Mouse (Mus musculus): ENCODE measurements around the gene Nadk2. TPM values are rescaled to one million over a fixed set of nuclear protein-coding genes. Genes with fewer than 3 reads are reported as not detected.

Nadk2 gene
- 37.3 and 38.8 TPM in 2 replicates for polyA plus RNA-seq (2015; fragmentation: Nextera tagmentation; extraction: Ambion mirVana)

DNA sequence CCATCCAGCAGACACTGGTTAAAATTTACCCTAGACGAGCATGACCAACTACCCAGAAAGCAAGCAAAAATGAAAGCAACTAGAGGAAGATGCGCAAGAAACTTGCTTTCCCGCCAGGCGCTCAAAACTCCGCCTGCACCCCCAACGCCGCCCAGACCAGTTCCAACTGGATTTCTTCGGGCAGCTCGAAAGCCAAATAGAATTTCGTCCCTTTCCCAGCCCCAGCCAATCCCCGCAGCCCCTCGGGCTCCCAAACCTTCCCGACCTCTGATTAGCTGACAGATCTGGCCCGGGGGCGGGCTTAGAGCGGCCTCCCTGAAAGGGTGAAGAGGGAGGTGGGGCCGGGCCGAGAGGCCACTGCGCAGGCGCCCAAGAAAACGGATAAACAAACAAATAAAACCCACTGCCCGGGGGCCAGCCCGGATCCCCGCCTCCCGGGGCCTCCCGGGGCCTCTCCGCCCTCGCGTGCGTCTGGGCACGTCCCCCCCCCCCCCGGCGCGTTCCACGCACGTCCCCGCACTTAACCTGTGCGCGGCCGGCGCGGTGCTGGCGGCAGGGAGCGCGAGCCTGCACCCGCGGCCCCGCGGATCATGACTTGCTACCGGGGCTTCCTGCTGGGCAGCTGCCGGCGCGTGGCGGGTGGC, at the start of gene Nadk2:
TSS of gene Nadk2 (plus strand) at position 349 of the 644 bp plus-strand sequence.
- peak within 1 kb of the TSS; percentile 95 for H3K4me3 ChIP-seq (ENCODE audit: low read depth, low read length)
- peak within 1 kb of the TSS; percentile 95 for H3K27ac ChIP-seq (ENCODE audit: low read depth, low read length)
- peak within 1 kb of the TSS; percentile 85 for H3K4me2 ChIP-seq (replicated peaks; ENCODE audit: low read depth)
- H3K4me1 ChIP-seq (replicated peaks; ENCODE audit: control insufficient read depth, insufficient read depth, low read length) = peaks cover 6% of the 10 kb centered on the region
- peak within 1 kb of the TSS; percentile 92 for H3K9ac ChIP-seq (ENCODE audit: low read depth, low read length)
- TF ChIP-seq CTCF (IDR thresholded peaks at IDR 0.05; ENCODE audit: low read depth) = no peak
- WGBS = under 1% methylated on average over 53 of the region's 54 CpGs
- peak; percentile 96 for ATAC-seq
- H3K9me3 ChIP-seq (ENCODE audit: control insufficient read depth) = no peaks in the 10 kb centered on the region
- H3K27me3 ChIP-seq (replicated peaks; ENCODE audit: control insufficient read depth, insufficient read depth, low read length) = no peaks in the 10 kb centered on the region
- no peaks in the 10 kb centered on the region for H3K36me3 ChIP-seq (ENCODE audit: control insufficient read depth, insufficient read depth)

DNA sequence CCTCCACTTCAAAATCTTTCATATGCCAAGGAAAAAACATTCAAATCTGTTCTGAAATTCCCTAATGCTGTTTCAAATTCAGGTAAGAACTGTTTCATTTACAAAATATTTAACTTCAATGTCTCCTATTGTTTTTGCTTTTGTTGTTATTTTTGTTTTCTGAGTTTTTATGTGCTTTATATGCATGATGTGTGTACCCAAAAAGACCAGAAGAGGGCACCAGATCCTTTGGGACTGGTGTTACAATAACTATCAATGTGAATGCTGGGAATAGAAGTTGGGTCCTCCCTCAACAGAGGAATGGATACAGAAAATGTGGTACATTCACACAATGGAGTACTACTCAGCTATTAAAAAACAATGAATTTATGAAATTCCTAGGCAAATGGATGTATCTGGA, 15.4 kb upstream of the Nadk2 start:
- Histone ChIP-seq H3K9me3 (ENCODE audit: control insufficient read depth) (no peaks in the 10 kb centered on the region), H3K4me3 (ENCODE audit: low read depth, low read length) (no peak overlapping the region), H3K27me3 (replicated peaks; ENCODE audit: control insufficient read depth, insufficient read depth, low read length) (no peaks in the 10 kb centered on the region), H3K36me3 (ENCODE audit: control insufficient read depth, insufficient read depth) (no peaks in the 10 kb centered on the region), H3K27ac (ENCODE audit: low read depth, low read length) (no peak overlapping the region), H3K9ac (ENCODE audit: low read depth, low read length) (no peak overlapping the region), H3K4me2 (replicated peaks; ENCODE audit: low read depth) (no peak overlapping the region), H3K4me1 (replicated peaks; ENCODE audit: control insufficient read depth, insufficient read depth, low read length) (no peaks in the 10 kb centered on the region)
- TF ChIP-seq CTCF (IDR thresholded peaks at IDR 0.05; ENCODE audit: low read depth) = peak; percentile 49
- no peak for ATAC-seq

DNA sequence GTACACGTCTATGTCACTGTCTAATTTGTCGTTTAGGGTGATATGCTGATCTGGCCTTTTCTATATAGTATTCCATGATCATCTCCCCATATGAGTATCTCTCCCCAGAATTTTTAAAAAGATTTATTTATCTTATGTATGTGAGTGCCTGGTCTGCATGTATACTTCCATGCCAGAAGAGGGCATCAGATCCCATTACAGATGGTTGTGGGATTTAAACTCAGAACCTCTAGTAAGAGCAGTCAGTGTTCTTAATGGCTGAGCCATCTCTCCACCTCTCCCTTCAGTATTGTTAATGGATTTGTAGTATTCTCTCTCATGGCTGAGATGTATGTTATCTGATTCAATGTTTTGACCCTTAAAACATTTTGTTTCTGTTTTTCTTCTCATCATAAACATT, 11.2 kb upstream of the Nadk2 start:
- H3K4me2 ChIP-seq (replicated peaks; ENCODE audit: low read depth) = no peak overlapping the region
- H3K9ac ChIP-seq (ENCODE audit: low read depth, low read length) = no peak overlapping the region
- H3K36me3 ChIP-seq (ENCODE audit: control insufficient read depth, insufficient read depth) = no peaks in the 10 kb centered on the region
- 87% methylated on average over 2 of the region's 2 CpGs for WGBS
- H3K4me3 ChIP-seq (ENCODE audit: low read depth, low read length) = no peak overlapping the region
- no peak for ATAC-seq
- H3K9me3 ChIP-seq (ENCODE audit: control insufficient read depth) = no peaks in the 10 kb centered on the region
- TF ChIP-seq CTCF (IDR thresholded peaks at IDR 0.05; ENCODE audit: low read depth) = peak; percentile 46
- no peaks in the 10 kb centered on the region for H3K27me3 ChIP-seq (replicated peaks; ENCODE audit: control insufficient read depth, insufficient read depth, low read length)
- no peaks in the 10 kb centered on the region for H3K4me1 ChIP-seq (replicated peaks; ENCODE audit: control insufficient read depth, insufficient read depth, low read length)
- no peak overlapping the region for H3K27ac ChIP-seq (ENCODE audit: low read depth, low read length)

DNA sequence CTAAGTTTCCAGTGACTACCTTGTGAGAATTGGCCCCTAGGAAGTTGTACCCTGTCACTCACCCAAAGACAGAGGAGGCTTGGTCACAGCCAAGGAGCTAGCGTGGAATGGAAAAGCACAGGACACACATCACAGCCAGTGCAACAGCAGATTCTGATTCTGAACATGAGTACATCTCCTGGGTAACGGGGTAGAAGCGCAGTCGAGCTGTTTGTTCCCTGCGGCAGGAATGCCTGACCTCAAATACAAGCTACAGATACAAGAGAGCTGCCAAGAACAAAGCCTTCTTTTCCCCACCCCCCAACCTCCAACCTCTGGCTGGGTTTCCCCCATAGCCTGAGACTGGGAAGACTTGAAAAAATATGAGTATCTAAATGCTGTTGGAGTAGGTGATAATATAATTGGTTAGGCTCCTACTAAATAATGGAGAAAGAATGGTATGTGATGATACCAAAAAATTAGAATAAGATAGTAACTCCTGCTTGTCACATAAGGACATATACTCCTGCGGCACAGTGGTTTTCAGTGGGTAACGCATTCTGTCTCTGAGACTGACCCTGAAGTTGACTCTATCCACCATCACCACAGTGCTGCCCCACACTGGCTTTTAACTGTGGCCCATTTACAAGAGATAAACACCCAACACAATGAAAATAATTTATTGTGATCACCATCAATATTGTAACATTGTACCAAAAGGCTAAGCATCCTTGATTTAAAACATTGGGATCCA, 9.7 kb upstream of the Nadk2 start:
- 73% methylated on average over 7 of the region's 7 CpGs for WGBS
- no peak overlapping the region for H3K9ac ChIP-seq (ENCODE audit: low read depth, low read length)

DNA sequence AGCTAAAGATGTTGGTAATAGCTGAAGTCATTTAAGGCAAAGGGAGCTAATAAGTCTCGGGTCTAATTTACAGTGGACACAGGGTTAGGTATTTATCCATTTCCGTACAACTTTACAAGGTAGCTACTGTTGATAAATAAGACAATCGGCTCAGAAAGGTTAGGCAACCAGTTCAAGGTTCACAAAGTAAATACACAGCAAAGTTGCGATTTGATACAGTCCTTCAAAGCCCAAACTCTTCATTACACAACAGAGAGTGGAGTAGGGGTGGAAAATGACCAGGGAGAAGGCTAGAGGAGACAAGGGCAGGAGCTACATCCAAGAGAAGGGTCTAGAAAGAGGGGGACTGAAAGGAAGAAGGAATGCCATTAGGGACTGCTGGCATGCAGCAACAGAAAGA, 2.2 kb upstream of the Nadk2 start:
- H3K4me1 ChIP-seq (replicated peaks; ENCODE audit: control insufficient read depth, insufficient read depth, low read length) = no peaks in the 10 kb centered on the region; the same call in 1 of the 2 replicates
- H3K4me3 ChIP-seq (ENCODE audit: low read depth, low read length) = no peak overlapping the region
- no peak for TF ChIP-seq CTCF (IDR thresholded peaks at IDR 0.05; ENCODE audit: low read depth)
- H3K27me3 ChIP-seq (replicated peaks; ENCODE audit: control insufficient read depth, insufficient read depth, low read length) = no peaks in the 10 kb centered on the region
- 40% methylated on average over 4 of the region's 4 CpGs for WGBS
- ATAC-seq = no peak
- no peak overlapping the region for H3K4me2 ChIP-seq (replicated peaks; ENCODE audit: low read depth)
- H3K27ac ChIP-seq (ENCODE audit: low read depth, low read length) = no peak overlapping the region
- H3K36me3 ChIP-seq (ENCODE audit: control insufficient read depth, insufficient read depth) = no peaks in the 10 kb centered on the region
- no peaks in the 10 kb centered on the region for H3K9me3 ChIP-seq (ENCODE audit: control insufficient read depth)
- no peak overlapping the region for H3K9ac ChIP-seq (ENCODE audit: low read depth, low read length)

More for the DNA sequence above, 9.7 kb upstream of the Nadk2 start:
- TF ChIP-seq CTCF (IDR thresholded peaks at IDR 0.05; ENCODE audit: low read depth) = no peak
- H3K4me3 ChIP-seq (ENCODE audit: low read depth, low read length) = no peak overlapping the region
- no peak for ATAC-seq
- H3K4me2 ChIP-seq (replicated peaks; ENCODE audit: low read depth) = no peak overlapping the region
- no peaks in the 10 kb centered on the region for H3K27me3 ChIP-seq (replicated peaks; ENCODE audit: control insufficient read depth, insufficient read depth, low read length)
- no peaks in the 10 kb centered on the region for H3K36me3 ChIP-seq (ENCODE audit: control insufficient read depth, insufficient read depth)
- H3K27ac ChIP-seq (ENCODE audit: low read depth, low read length) = no peak overlapping the region
- H3K9me3 ChIP-seq (ENCODE audit: control insufficient read depth) = no peaks in the 10 kb centered on the region
- no peaks in the 10 kb centered on the region for H3K4me1 ChIP-seq (replicated peaks; ENCODE audit: control insufficient read depth, insufficient read depth, low read length)

DNA sequence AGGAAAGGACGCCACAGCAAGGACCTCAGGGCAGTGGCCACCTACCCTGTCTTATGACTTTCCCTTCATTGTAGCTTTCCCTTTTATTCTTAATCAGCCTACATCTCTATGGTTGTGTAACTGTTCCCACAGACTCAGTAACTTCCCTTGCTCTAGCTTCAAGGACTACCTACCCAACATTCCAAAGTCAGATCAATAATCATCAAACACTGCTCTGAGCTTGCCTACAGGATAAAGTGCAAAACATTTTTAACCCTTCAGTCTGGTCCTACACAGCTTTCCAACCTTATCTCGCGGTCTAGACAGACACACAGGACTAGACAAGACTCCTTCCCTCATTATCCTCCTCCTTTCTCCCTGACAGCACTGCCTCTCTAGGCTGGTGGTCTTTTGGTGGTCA, 707 bp upstream of the Nadk2 start:
- H3K9me3 ChIP-seq (ENCODE audit: control insufficient read depth) = no peaks in the 10 kb centered on the region
- no peaks in the 10 kb centered on the region for H3K27me3 ChIP-seq (replicated peaks; ENCODE audit: control insufficient read depth, insufficient read depth, low read length)
- 2% methylated on average over 3 of the region's 3 CpGs for WGBS
- ATAC-seq = peak; percentile 4; the same call in 1 of the 2 replicates
- H3K4me1 ChIP-seq (replicated peaks; ENCODE audit: control insufficient read depth, insufficient read depth, low read length) = peaks cover 4% of the 10 kb centered on the region
- H3K27ac ChIP-seq (ENCODE audit: low read depth, low read length) = peak overlapping the region; percentile 95
- H3K4me2 ChIP-seq (replicated peaks; ENCODE audit: low read depth) = peak overlapping the region; percentile 85
- H3K4me3 ChIP-seq (ENCODE audit: low read depth, low read length) = peak overlapping the region; percentile 95
- H3K9ac ChIP-seq (ENCODE audit: low read depth, low read length) = peak overlapping the region; percentile 48
- no peaks in the 10 kb centered on the region for H3K36me3 ChIP-seq (ENCODE audit: control insufficient read depth, insufficient read depth)
- no peak for TF ChIP-seq CTCF (IDR thresholded peaks at IDR 0.05; ENCODE audit: low read depth)

All from intestine, postnatal 0 days (tissue).